Mouse (Mus musculus) heart, embryonic 11.5 days (tissue): ENCODE results near the gene Araf. TPM values are rescaled to one million over a fixed set of nuclear protein-coding genes. Genes with fewer than 3 reads are reported as not detected.

Experiments
- microRNA-seq: library from miRNA; unstranded; fragments of <30 nt; microRNA quantifications from one replicate; pipeline ENCODE4, GENCODE M21; 2016; ENCODE audit warnings: borderline number of aligned reads
- polyA plus RNA-seq: library from polyadenylated mRNA; unstranded; fragments of >200 nt; fragmentation: Nextera tagmentation; extraction: Ambion mirVana; gene quantifications from 2 replicates; pipeline ENCODE4 v1.2.1, GENCODE M21; 2014

Araf gene
- polyA plus RNA-seq, 1 experiment from 2014 or later: 94.5 TPM

Small RNA genes lying within 50 kb of the gene (microRNA-seq; reads per million reads assigned to microRNA genes)
- gene Gm24824 (not detected), gene Mir5617 (not detected)

Other genes starting within 250 kb of the Araf start
- 0.86 and 0.89 TPM in 2 replicates for gene Rgn, start 248.0 kb upstream of the Araf start, polyA plus RNA-seq
- 36.6 and 39.2 TPM in 2 replicates for gene Rbm10, start 180.3 kb upstream of the Araf start, polyA plus RNA-seq
- gene Ndufb11, start 180.2 kb upstream of the Araf start, polyA plus RNA-seq: 307 and 308 TPM in 2 replicates
- 165 and 182 TPM in 2 replicates for gene Uba1, start 139.5 kb upstream of the Araf start, polyA plus RNA-seq
- gene Cdk16, start 109.9 kb upstream of the Araf start, polyA plus RNA-seq: 77.1 and 89.3 TPM in 2 replicates
- gene Usp11, start 93.9 kb upstream of the Araf start, polyA plus RNA-seq: 40.7 and 53.7 TPM in 2 replicates
- gene Timp1, start 72.4 kb downstream of the Araf start, polyA plus RNA-seq: 33.6 and 34.7 TPM in 2 replicates
- gene Syn1, start 123.2 kb downstream of the Araf start, polyA plus RNA-seq: 0.52 and 0.56 TPM in 2 replicates
- gene Cfp, start 133.7 kb downstream of the Araf start, polyA plus RNA-seq: 3.2 and 3.3 TPM in 2 replicates
- 6.0 and 7.7 TPM in 2 replicates for gene Elk1, start 152.8 kb downstream of the Araf start, polyA plus RNA-seq
- gene Uxt, start 164.2 kb downstream of the Araf start, polyA plus RNA-seq: 46.8 and 48.4 TPM in 2 replicates